15 mouse cellular contexts compared by ENCODE assay signal in the genomic region with DNA sequence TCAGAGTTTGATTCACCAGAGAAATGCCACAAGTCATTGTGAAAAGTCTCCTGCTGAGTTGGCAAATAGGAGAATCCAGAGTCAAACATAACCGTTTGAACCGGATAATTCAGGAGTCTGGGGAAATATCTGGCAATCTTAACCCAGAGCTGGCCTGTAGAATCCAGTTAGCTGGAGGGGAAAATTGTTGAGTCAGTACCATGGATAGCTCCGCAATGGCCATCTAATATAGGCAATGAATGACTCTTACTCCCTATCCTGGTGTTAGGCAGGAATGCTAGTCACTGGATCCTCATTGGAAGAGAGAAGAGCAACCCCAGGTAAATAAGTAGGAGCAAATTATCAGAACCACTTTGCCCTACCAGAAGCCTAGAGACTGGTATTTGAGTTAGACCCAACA.
DNase-seq lines count a peak whose midpoint lies in the region; ATAC-seq lines count a peak whose summit lies in the region.
"Had no signal": no experiment of that assay in that cellular context is flagged by ENCODE, and none has a peak within 500 bp of the region (broad histone marks: within the 10 kb centered on the region; RNA-seq: fewer than 3 reads in every experiment).

No protein-coding gene starts in this region.

- no peak overlapping the region for H3K4me3 ChIP-seq in midbrain, embryonic 14.5 days (replicated peaks; ENCODE audit: low read depth, low read length)
- no peak overlapping the region for H3K4me3 ChIP-seq in midbrain, embryonic 16.5 days (ENCODE audit: low read depth, low read length)
- H3K4me3 ChIP-seq in embryonic facial prominence, embryonic 14.5 days (ENCODE audit: low read depth, low read length): no peak overlapping the region
- H3K4me3 ChIP-seq in midbrain, embryonic 10.5 days: no peak overlapping the region
- H3K4me3 ChIP-seq: limb, embryonic 13.5 days; lung, embryonic 15.5 days; midbrain, embryonic 12.5 days had no signal

- H3K4me2 ChIP-seq in midbrain, embryonic 14.5 days (ENCODE audit: low read length): no peak overlapping the region
- no peak overlapping the region for H3K4me2 ChIP-seq in midbrain, embryonic 16.5 days (ENCODE audit: low read length)
- no peak overlapping the region for H3K4me2 ChIP-seq in embryonic facial prominence, embryonic 14.5 days (ENCODE audit: low read depth, low read length)
- H3K4me2 ChIP-seq: limb, embryonic 13.5 days; lung, embryonic 15.5 days; midbrain, embryonic 12.5 days had no signal

- H3K4me1 ChIP-seq in midbrain, embryonic 14.5 days (ENCODE audit: control insufficient read depth, insufficient read depth, low read length): no peaks in the 10 kb centered on the region
- H3K4me1 ChIP-seq in midbrain, embryonic 16.5 days (ENCODE audit: control insufficient read depth, insufficient read depth, low read length): no peaks in the 10 kb centered on the region
- H3K4me1 ChIP-seq in embryonic facial prominence, embryonic 14.5 days (ENCODE audit: control insufficient read depth, insufficient read depth, low read length): no peaks in the 10 kb centered on the region
- no peaks in the 10 kb centered on the region for H3K4me1 ChIP-seq in midbrain, embryonic 10.5 days
- H3K4me1 ChIP-seq: limb, embryonic 13.5 days; lung, embryonic 15.5 days; midbrain, embryonic 12.5 days had no signal

- peak; percentile 4 for DNase-seq in adrenal gland, postnatal 14 days
- DNase-seq in adrenal gland, adult (ENCODE audit: inconsistent age in 2 of 2, low spot score in 1 of 2): no peak
- peak; percentile 14 for DNase-seq in midbrain, embryonic 14.5 days
- DNase-seq in embryonic facial prominence, embryonic 14.5 days (ENCODE audit: low spot score): peak; percentile 41
- DNase-seq in left cerebral cortex, adult 18-20 months (ENCODE audit: low spot score in 2 of 2): no peak
- DNase-seq in midbrain, embryonic 10.5 days (ENCODE audit: low spot score): no peak
- DNase-seq: B cell, adult 2 months; cerebellum, adult 18-20 months; kidney, adult 9 months had no signal

- no peak overlapping the region for H3K9ac ChIP-seq in midbrain, embryonic 14.5 days (replicated peaks; ENCODE audit: low read length)
- no peak overlapping the region for H3K9ac ChIP-seq in midbrain, embryonic 16.5 days (ENCODE audit: low read depth, low read length)
- no peak overlapping the region for H3K9ac ChIP-seq in embryonic facial prominence, embryonic 14.5 days (ENCODE audit: low read depth, low read length)
- H3K9ac ChIP-seq: limb, embryonic 13.5 days; lung, embryonic 15.5 days; midbrain, embryonic 12.5 days had no signal

- H3K27ac ChIP-seq in midbrain, embryonic 14.5 days (replicated peaks; ENCODE audit: low read depth, low read length): no peak overlapping the region
- no peak overlapping the region for H3K27ac ChIP-seq in midbrain, embryonic 16.5 days (ENCODE audit: low read length)
- H3K27ac ChIP-seq in embryonic facial prominence, embryonic 14.5 days (replicated peaks; ENCODE audit: low read depth, low read length): no peak overlapping the region
- H3K27ac ChIP-seq in midbrain, embryonic 10.5 days (replicated peaks): no peak overlapping the region
- H3K27ac ChIP-seq: limb, embryonic 13.5 days; lung, embryonic 15.5 days; midbrain, embryonic 12.5 days; stomach, postnatal 0 days had no signal

- no peaks in the 10 kb centered on the region for H3K27me3 ChIP-seq in midbrain, embryonic 14.5 days (ENCODE audit: control insufficient read depth, insufficient read depth, low read length)
- no peaks in the 10 kb centered on the region for H3K27me3 ChIP-seq in midbrain, embryonic 16.5 days (ENCODE audit: control insufficient read depth, insufficient read depth, low read depth, low read length)
- H3K27me3 ChIP-seq in embryonic facial prominence, embryonic 14.5 days (replicated peaks; ENCODE audit: control insufficient read depth, insufficient read depth, low read length): no peaks in the 10 kb centered on the region
- H3K27me3 ChIP-seq in midbrain, embryonic 10.5 days (ENCODE audit: low read depth, poor library complexity, severe bottlenecking): no peaks in the 10 kb centered on the region
- H3K27me3 ChIP-seq: limb, embryonic 13.5 days; lung, embryonic 15.5 days; midbrain, embryonic 12.5 days had no signal

- no peak for ATAC-seq in midbrain, embryonic 14.5 days (ENCODE audit: low FRiP score, low TSS enrichment)
- no peak for ATAC-seq in midbrain, embryonic 16.5 days
- ATAC-seq in embryonic facial prominence, embryonic 14.5 days (ENCODE audit: low read depth): no peak
- no peak for ATAC-seq in monocyte, adult 5-6 weeks (replicated peaks; ENCODE audit: insufficient number of reproducible peaks, low FRiP score, low TSS enrichment, poor library complexity, severe bottlenecking)

- no peaks in the 10 kb centered on the region for H3K9me3 ChIP-seq in midbrain, embryonic 14.5 days (ENCODE audit: control insufficient read depth, low read length)
- H3K9me3 ChIP-seq in midbrain, embryonic 16.5 days (replicated peaks; ENCODE audit: control insufficient read depth, low read length, poor library complexity, severe bottlenecking): no peaks in the 10 kb centered on the region
- H3K9me3 ChIP-seq in embryonic facial prominence, embryonic 14.5 days (ENCODE audit: control insufficient read depth, low read length): no peaks in the 10 kb centered on the region
- H3K9me3 ChIP-seq in midbrain, embryonic 10.5 days (replicated peaks): no peaks in the 10 kb centered on the region
- H3K9me3 ChIP-seq: limb, embryonic 13.5 days; lung, embryonic 15.5 days; midbrain, embryonic 12.5 days had no signal

- 62% methylated on average over 3 of the region's 3 CpGs for WGBS in midbrain, embryonic 14.5 days
- 45% methylated on average over 3 of the region's 3 CpGs for WGBS in midbrain, embryonic 16.5 days
- WGBS in embryonic facial prominence, embryonic 14.5 days: 55% methylated on average over 3 of the region's 3 CpGs
- WGBS in midbrain, embryonic 10.5 days: 70% methylated on average over 3 of the region's 3 CpGs

- no peaks in the 10 kb centered on the region for H3K36me3 ChIP-seq in midbrain, embryonic 14.5 days (ENCODE audit: control insufficient read depth, insufficient read depth, low read length)
- no peaks in the 10 kb centered on the region for H3K36me3 ChIP-seq in midbrain, embryonic 16.5 days (ENCODE audit: control insufficient read depth, insufficient read depth, low read length)
- H3K36me3 ChIP-seq in embryonic facial prominence, embryonic 14.5 days (ENCODE audit: control insufficient read depth, insufficient read depth, low read length): no peaks in the 10 kb centered on the region
- no peaks in the 10 kb centered on the region for H3K36me3 ChIP-seq in midbrain, embryonic 10.5 days
- H3K36me3 ChIP-seq: limb, embryonic 13.5 days; lung, embryonic 15.5 days; midbrain, embryonic 12.5 days had no signal

Comparison
In these comparisons a context has a peak if more than half of its experiments do, and no peak if none do; other contexts are left out.
1. DNase-seq: peak in adrenal gland, postnatal 14 days (single experiment), midbrain, embryonic 14.5 days (single experiment) and embryonic facial prominence, embryonic 14.5 days (single experiment); none in adrenal gland, adult (0 of 2), left cerebral cortex, adult 18-20 months (0 of 2) and midbrain, embryonic 10.5 days (single experiment).